Mouse (Mus musculus) heart, postnatal 0 days (tissue): ENCODE measurements around the gene Ddx58.

ENCODE experiments used
- CTCF ChIP-seq: IDR thresholded peaks from 2 replicates; pipeline ENCODE4 v1.5.1; 2016; ENCODE audit warnings: antibody characterized with exemption, control low read depth, low read depth
- EP300 ChIP-seq: IDR thresholded peaks from 2 replicates; pipeline ENCODE4 v1.6.1; 2016; ENCODE audit warnings: antibody characterized with exemption, low read depth

DNA sequence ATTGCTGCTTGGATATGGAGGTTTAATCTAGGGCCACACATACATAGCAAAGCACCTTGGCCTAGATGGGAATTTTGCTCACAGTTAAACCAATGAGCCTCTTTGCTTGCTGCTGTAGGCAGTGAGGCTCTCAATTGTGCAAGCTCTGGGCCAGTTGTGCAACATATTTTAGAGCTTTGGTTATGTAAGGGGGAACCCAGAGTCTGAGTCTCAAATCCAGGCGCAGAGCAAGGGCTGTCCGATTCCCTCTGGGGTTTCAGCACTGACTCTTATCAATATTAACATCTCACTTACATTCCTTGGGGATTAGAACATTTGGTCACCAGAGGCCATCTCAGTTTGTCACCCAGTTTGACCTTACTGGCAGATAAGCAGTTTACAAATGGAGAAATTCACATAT lies 83.5 kb downstream of the Ddx58 start:
- no peak for TF ChIP-seq CTCF
- no peak for TF ChIP-seq EP300
